Mouse (Mus musculus): ENCODE data around the gene Sesn1. TPM values are rescaled to one million over a fixed set of nuclear protein-coding genes. Genes with fewer than 3 reads are reported as not detected.

Gene Sesn1
- polyA plus RNA-seq, 1 experiment from 2014 or later = 33.8 TPM

GRCm38 (mm10) chr10:41883741-41884575, 74.2 kb downstream of the Sesn1 start:
- no peaks in the 10 kb centered on the region for H3K27me3 ChIP-seq (ENCODE audit: control insufficient read depth, insufficient read depth, low read length)
- ATAC-seq (ENCODE audit: insufficient number of reproducible peaks, insufficient read depth, low FRiP score, low read depth) = no peak
- no peaks in the 10 kb centered on the region for H3K4me1 ChIP-seq (ENCODE audit: control insufficient read depth, insufficient read depth, low read length)
- H3K4me3 ChIP-seq (ENCODE audit: low read depth, low read length) = no peak overlapping the region
- H3K4me2 ChIP-seq (replicated peaks; ENCODE audit: low read depth, low read length) = no peak overlapping the region
- no peaks in the 10 kb centered on the region for H3K36me3 ChIP-seq (ENCODE audit: control insufficient read depth, insufficient read depth, low read length)
- no peak overlapping the region for H3K27ac ChIP-seq (ENCODE audit: low read length)
- H3K9ac ChIP-seq (replicated peaks; ENCODE audit: low read depth, low read length) = no peak overlapping the region
- H3K9me3 ChIP-seq (ENCODE audit: control insufficient read depth, low read depth, low read length) = no peaks in the 10 kb centered on the region
- WGBS = 43% methylated on average over 8 of the region's 8 CpGs

- Histone ChIP-seq H3K27ac (ENCODE audit: low read length) (peak overlapping the region; percentile 87), H3K4me2 (replicated peaks; ENCODE audit: low read depth, low read length) (peak overlapping the region; percentile 80), H3K4me3 (ENCODE audit: low read depth, low read length) (peak overlapping the region; percentile 67), H3K9me3 (ENCODE audit: control insufficient read depth, low read depth, low read length) (no peaks in the 10 kb centered on the region), H3K4me1 (ENCODE audit: control insufficient read depth, insufficient read depth, low read length) (no peaks in the 10 kb centered on the region), H3K9ac (replicated peaks; ENCODE audit: low read depth, low read length) (peak overlapping the region; percentile 70), H3K36me3 (ENCODE audit: control insufficient read depth, insufficient read depth, low read length) (no peaks in the 10 kb centered on the region), H3K27me3 (ENCODE audit: control insufficient read depth, insufficient read depth, low read length) (no peaks in the 10 kb centered on the region)
- WGBS = 1% methylated on average over 62 of the region's 65 CpGs
- ATAC-seq (ENCODE audit: insufficient number of reproducible peaks, insufficient read depth, low FRiP score, low read depth) = peak; percentile 97
Observed at GRCm38 (mm10) chr10:41887080-41887821, 77.5 kb downstream of the Sesn1 start.

GRCm38 (mm10) chr10:41888365-41888941, 78.7 kb downstream of the Sesn1 start:
- no peaks in the 10 kb centered on the region for H3K27me3 ChIP-seq (ENCODE audit: control insufficient read depth, insufficient read depth, low read length)
- peak overlapping the region; percentile 67; the same call in 1 of the 2 replicates for H3K4me3 ChIP-seq (ENCODE audit: low read depth, low read length)
- peak overlapping the region; percentile 80; the same call in 1 of the 2 replicates for H3K4me2 ChIP-seq (replicated peaks; ENCODE audit: low read depth, low read length)
- H3K36me3 ChIP-seq (ENCODE audit: control insufficient read depth, insufficient read depth, low read length) = no peaks in the 10 kb centered on the region
- peaks cover 2% of the 10 kb centered on the region; the same call in 1 of the 2 replicates for H3K4me1 ChIP-seq (ENCODE audit: control insufficient read depth, insufficient read depth, low read length)
- H3K9ac ChIP-seq (replicated peaks; ENCODE audit: low read depth, low read length) = no peak overlapping the region
- H3K27ac ChIP-seq (ENCODE audit: low read length) = no peak overlapping the region
- H3K9me3 ChIP-seq (ENCODE audit: control insufficient read depth, low read depth, low read length) = no peaks in the 10 kb centered on the region
- no peak for ATAC-seq (ENCODE audit: insufficient number of reproducible peaks, insufficient read depth, low FRiP score, low read depth)
- 56% methylated on average over 4 of the region's 4 CpGs for WGBS

- 68% methylated on average over 5 of the region's 5 CpGs for WGBS
- Histone ChIP-seq H3K4me2 (replicated peaks; ENCODE audit: low read depth, low read length) (no peak overlapping the region), H3K4me1 (ENCODE audit: control insufficient read depth, insufficient read depth, low read length) (peaks cover 11% of the 10 kb centered on the region; the same call in 1 of the 2 replicates), H3K27ac (ENCODE audit: low read length) (no peak overlapping the region), H3K4me3 (ENCODE audit: low read depth, low read length) (no peak overlapping the region), H3K36me3 (ENCODE audit: control insufficient read depth, insufficient read depth, low read length) (no peaks in the 10 kb centered on the region), H3K27me3 (ENCODE audit: control insufficient read depth, insufficient read depth, low read length) (no peaks in the 10 kb centered on the region), H3K9ac (replicated peaks; ENCODE audit: low read depth, low read length) (no peak overlapping the region), H3K9me3 (ENCODE audit: control insufficient read depth, low read depth, low read length) (no peaks in the 10 kb centered on the region)
- ATAC-seq (ENCODE audit: insufficient number of reproducible peaks, insufficient read depth, low FRiP score, low read depth) = no peak
Observed at GRCm38 (mm10) chr10:41889566-41889965, 79.8 kb downstream of the Sesn1 start.

GRCm38 (mm10) chr10:41890537-41890936, 80.8 kb downstream of the Sesn1 start:
- no peak overlapping the region for H3K27ac ChIP-seq (ENCODE audit: low read length)
- no peaks in the 10 kb centered on the region for H3K36me3 ChIP-seq (ENCODE audit: control insufficient read depth, insufficient read depth, low read length)
- no peak overlapping the region for H3K9ac ChIP-seq (replicated peaks; ENCODE audit: low read depth, low read length)
- H3K27me3 ChIP-seq (ENCODE audit: control insufficient read depth, insufficient read depth, low read length) = no peaks in the 10 kb centered on the region
- no peaks in the 10 kb centered on the region for H3K9me3 ChIP-seq (ENCODE audit: control insufficient read depth, low read depth, low read length)
- peaks cover 11% of the 10 kb centered on the region; the same call in 1 of the 2 replicates for H3K4me1 ChIP-seq (ENCODE audit: control insufficient read depth, insufficient read depth, low read length)
- no peak overlapping the region for H3K4me3 ChIP-seq (ENCODE audit: low read depth, low read length)
- H3K4me2 ChIP-seq (replicated peaks; ENCODE audit: low read depth, low read length) = no peak overlapping the region
- ATAC-seq (ENCODE audit: insufficient number of reproducible peaks, insufficient read depth, low FRiP score, low read depth) = no peak

- no peaks in the 10 kb centered on the region for H3K9me3 ChIP-seq (ENCODE audit: control insufficient read depth, low read depth, low read length)
- no peak overlapping the region for H3K4me2 ChIP-seq (replicated peaks; ENCODE audit: low read depth, low read length)
- no peak overlapping the region for H3K9ac ChIP-seq (replicated peaks; ENCODE audit: low read depth, low read length)
- H3K4me3 ChIP-seq (ENCODE audit: low read depth, low read length) = no peak overlapping the region
- no peaks in the 10 kb centered on the region for H3K36me3 ChIP-seq (ENCODE audit: control insufficient read depth, insufficient read depth, low read length)
- ATAC-seq (ENCODE audit: insufficient number of reproducible peaks, insufficient read depth, low FRiP score, low read depth) = no peak
- H3K4me1 ChIP-seq (ENCODE audit: control insufficient read depth, insufficient read depth, low read length) = peaks cover 11% of the 10 kb centered on the region; the same call in 1 of the 2 replicates
- WGBS = 87% methylated on average over 4 of the region's 4 CpGs
- no peaks in the 10 kb centered on the region for H3K27me3 ChIP-seq (ENCODE audit: control insufficient read depth, insufficient read depth, low read length)
- no peak overlapping the region for H3K27ac ChIP-seq (ENCODE audit: low read length)
Observed at GRCm38 (mm10) chr10:41891312-41891711, 81.6 kb downstream of the Sesn1 start.

- Histone ChIP-seq H3K4me2 (replicated peaks; ENCODE audit: low read depth, low read length) (no peak overlapping the region), H3K4me3 (ENCODE audit: low read depth, low read length) (no peak overlapping the region), H3K36me3 (ENCODE audit: control insufficient read depth, insufficient read depth, low read length) (peaks cover 7% of the 10 kb centered on the region), H3K4me1 (ENCODE audit: control insufficient read depth, insufficient read depth, low read length) (peaks cover 11% of the 10 kb centered on the region; the same call in 1 of the 2 replicates), H3K9ac (replicated peaks; ENCODE audit: low read depth, low read length) (no peak overlapping the region), H3K9me3 (ENCODE audit: control insufficient read depth, low read depth, low read length) (no peaks in the 10 kb centered on the region), H3K27ac (ENCODE audit: low read length) (peak overlapping the region; percentile 12; the same call in 1 of the 2 replicates), H3K27me3 (ENCODE audit: control insufficient read depth, insufficient read depth, low read length) (no peaks in the 10 kb centered on the region)
- no peak for ATAC-seq (ENCODE audit: insufficient number of reproducible peaks, insufficient read depth, low FRiP score, low read depth)
- 49% methylated on average over 4 of the region's 4 CpGs for WGBS
Observed at GRCm38 (mm10) chr10:41893433-41894411, 84.0 kb downstream of the Sesn1 start.
